Mouse (Mus musculus): ENCODE data around the gene Krtap9-5. TPM values are rescaled to one million over a fixed set of nuclear protein-coding genes. Genes with fewer than 3 reads are reported as not detected.

Krtap9-5 gene
- not detected in 2 replicates for polyA plus RNA-seq (2021; fragmentation: Nextera tagmentation)
- long read RNA-seq, experiment 1 = 0 reads
- long read RNA-seq, experiment 2 = 0 reads

GRCm38 (mm10) chr11:99948175-99948574 is at the start of gene Krtap9-5:
Gene Krtap9-5, plus strand, starts transcription at chr11:99948475.

GRCm38 (mm10) chr11:99907620-99908019 is 40.7 kb upstream of the Krtap9-5 start, which contains the start of gene Krtap31-1:
Gene Krtap31-1, plus strand, starts transcription at chr11:99907920.

GRCm38 (mm10) chr11:99914451-99914850 is 33.8 kb upstream of the Krtap9-5 start, which contains the start of gene Gm11565:
Gene Gm11565, plus strand, starts transcription at chr11:99914751.

GRCm38 (mm10) chr11:99935991-99936390 is 12.3 kb upstream of the Krtap9-5 start, which contains the start of gene Krtap31-2:
Gene Krtap31-2, plus strand, starts transcription at chr11:99936291.

GRCm38 (mm10) chr11:99978953-99979352 is 30.7 kb downstream of the Krtap9-5 start, which contains the start of gene Krtap29-1:
Gene Krtap29-1, minus strand, starts transcription at chr11:99979053.

GRCm38 (mm10) chr11:99986180-99986647 is 37.9 kb downstream of the Krtap9-5 start, which contains the start of gene Krtap16-1:
Gene Krtap16-1, minus strand, starts transcription at chr11:99986597.

GRCm38 (mm10) chr11:99993620-99994383 is 45.5 kb downstream of the Krtap9-5 start, which contains the start of gene Krtap17-1:
Gene Krtap17-1, minus strand, starts transcription at chr11:99993994.

Other genes starting within 250 kb of the Krtap9-5 start
- not detected in 2 replicates for gene Gm14180, start 214.2 kb upstream of the Krtap9-5 start, polyA plus RNA-seq (2021; fragmentation: Nextera tagmentation)
- not detected in 2 replicates for gene Gm11595, start 175.6 kb upstream of the Krtap9-5 start, polyA plus RNA-seq (2021; fragmentation: Nextera tagmentation)
- gene Krtap4-8, start 167.8 kb upstream of the Krtap9-5 start, polyA plus RNA-seq (2021; fragmentation: Nextera tagmentation) = not detected in 2 replicates
- gene Krtap4-9, start 163.3 kb upstream of the Krtap9-5 start, polyA plus RNA-seq (2021; fragmentation: Nextera tagmentation) = not detected in 2 replicates
- gene Gm11596, start 155.0 kb upstream of the Krtap9-5 start, polyA plus RNA-seq (2021; fragmentation: Nextera tagmentation) = not detected in 2 replicates
- not detected in 2 replicates for gene Gm11569, start 149.5 kb upstream of the Krtap9-5 start, polyA plus RNA-seq (2021; fragmentation: Nextera tagmentation)
- not detected in 2 replicates for gene Gm11554, start 144.0 kb upstream of the Krtap9-5 start, polyA plus RNA-seq (2021; fragmentation: Nextera tagmentation)
- gene Krtap4-13, start 138.6 kb upstream of the Krtap9-5 start, polyA plus RNA-seq (2021; fragmentation: Nextera tagmentation) = not detected in 2 replicates
- not detected in 2 replicates for gene Gm11564, start 132.8 kb upstream of the Krtap9-5 start, polyA plus RNA-seq (2021; fragmentation: Nextera tagmentation)
- not detected in 2 replicates for gene 2300003K06Rik, start 110.4 kb upstream of the Krtap9-5 start, polyA plus RNA-seq (2021; fragmentation: Nextera tagmentation)
- not detected in 2 replicates for gene Krtap4-16, start 96.9 kb upstream of the Krtap9-5 start, polyA plus RNA-seq (2021; fragmentation: Nextera tagmentation)
- not detected in 2 replicates for gene Gm11568, start 90.6 kb upstream of the Krtap9-5 start, polyA plus RNA-seq (2021; fragmentation: Nextera tagmentation)
- not detected in 2 replicates for gene Gm11559, start 84.0 kb upstream of the Krtap9-5 start, polyA plus RNA-seq (2021; fragmentation: Nextera tagmentation)
- gene Krtap9-1, start 75.1 kb upstream of the Krtap9-5 start, polyA plus RNA-seq (2021; fragmentation: Nextera tagmentation) = not detected in 2 replicates
- not detected in 2 replicates for gene Gm11567, start 69.3 kb upstream of the Krtap9-5 start, polyA plus RNA-seq (2021; fragmentation: Nextera tagmentation)
- not detected in 2 replicates for gene Krtap31-1, start 40.6 kb upstream of the Krtap9-5 start, polyA plus RNA-seq (2021; fragmentation: Nextera tagmentation)
- gene Gm11565, start 33.7 kb upstream of the Krtap9-5 start, polyA plus RNA-seq (2021; fragmentation: Nextera tagmentation) = not detected in 2 replicates
- not detected in 2 replicates for gene Krtap31-2, start 12.2 kb upstream of the Krtap9-5 start, polyA plus RNA-seq (2021; fragmentation: Nextera tagmentation)
- gene Krtap29-1, start 30.6 kb downstream of the Krtap9-5 start, polyA plus RNA-seq (2021; fragmentation: Nextera tagmentation) = not detected in 2 replicates
- gene Krtap16-1, start 38.1 kb downstream of the Krtap9-5 start, polyA plus RNA-seq (2021; fragmentation: Nextera tagmentation) = not detected in 2 replicates
- gene Krtap17-1, start 45.5 kb downstream of the Krtap9-5 start, polyA plus RNA-seq (2021; fragmentation: Nextera tagmentation) = not detected in 2 replicates
- gene Krt33a, start 67.7 kb downstream of the Krtap9-5 start, polyA plus RNA-seq (2021; fragmentation: Nextera tagmentation) = not detected in 2 replicates
- not detected in 2 replicates for gene Krt33b, start 81.4 kb downstream of the Krtap9-5 start, polyA plus RNA-seq (2021; fragmentation: Nextera tagmentation)
- not detected in 2 replicates for gene Krt34, start 93.1 kb downstream of the Krtap9-5 start, polyA plus RNA-seq (2021; fragmentation: Nextera tagmentation)
- 0.16 TPM in 1 of 2 replicates, not detected in the other for gene Krt31, start 102.1 kb downstream of the Krtap9-5 start, polyA plus RNA-seq (2021; fragmentation: Nextera tagmentation)
- not detected in 2 replicates for gene Krt32, start 139.8 kb downstream of the Krtap9-5 start, polyA plus RNA-seq (2021; fragmentation: Nextera tagmentation)
- not detected in 2 replicates for gene Krt35, start 147.8 kb downstream of the Krtap9-5 start, polyA plus RNA-seq (2021; fragmentation: Nextera tagmentation)
- not detected in 2 replicates for gene Krt36, start 157.2 kb downstream of the Krtap9-5 start, polyA plus RNA-seq (2021; fragmentation: Nextera tagmentation)
- not detected in 2 replicates for gene Krt13, start 173.1 kb downstream of the Krtap9-5 start, polyA plus RNA-seq (2021; fragmentation: Nextera tagmentation)
- 0.11 and 0.40 TPM in 2 replicates for gene Krt15, start 187.5 kb downstream of the Krtap9-5 start, polyA plus RNA-seq (2021; fragmentation: Nextera tagmentation)
- not detected in 2 replicates for gene Krt19, start 200.2 kb downstream of the Krtap9-5 start, polyA plus RNA-seq (2021; fragmentation: Nextera tagmentation)
- 0.22 and 0.24 TPM in 2 replicates for gene Krt9, start 244.8 kb downstream of the Krtap9-5 start, polyA plus RNA-seq (2021; fragmentation: Nextera tagmentation)